Mouse (Mus musculus): ENCODE data around the gene Tmem170b. TPM values are rescaled to one million over a fixed set of nuclear protein-coding genes. Genes with fewer than 3 reads are reported as not detected.

Tmem170b gene
- 10 to 100 TPM; 29.1 to 29.6 TPM for total RNA-seq (2023)

DNA sequence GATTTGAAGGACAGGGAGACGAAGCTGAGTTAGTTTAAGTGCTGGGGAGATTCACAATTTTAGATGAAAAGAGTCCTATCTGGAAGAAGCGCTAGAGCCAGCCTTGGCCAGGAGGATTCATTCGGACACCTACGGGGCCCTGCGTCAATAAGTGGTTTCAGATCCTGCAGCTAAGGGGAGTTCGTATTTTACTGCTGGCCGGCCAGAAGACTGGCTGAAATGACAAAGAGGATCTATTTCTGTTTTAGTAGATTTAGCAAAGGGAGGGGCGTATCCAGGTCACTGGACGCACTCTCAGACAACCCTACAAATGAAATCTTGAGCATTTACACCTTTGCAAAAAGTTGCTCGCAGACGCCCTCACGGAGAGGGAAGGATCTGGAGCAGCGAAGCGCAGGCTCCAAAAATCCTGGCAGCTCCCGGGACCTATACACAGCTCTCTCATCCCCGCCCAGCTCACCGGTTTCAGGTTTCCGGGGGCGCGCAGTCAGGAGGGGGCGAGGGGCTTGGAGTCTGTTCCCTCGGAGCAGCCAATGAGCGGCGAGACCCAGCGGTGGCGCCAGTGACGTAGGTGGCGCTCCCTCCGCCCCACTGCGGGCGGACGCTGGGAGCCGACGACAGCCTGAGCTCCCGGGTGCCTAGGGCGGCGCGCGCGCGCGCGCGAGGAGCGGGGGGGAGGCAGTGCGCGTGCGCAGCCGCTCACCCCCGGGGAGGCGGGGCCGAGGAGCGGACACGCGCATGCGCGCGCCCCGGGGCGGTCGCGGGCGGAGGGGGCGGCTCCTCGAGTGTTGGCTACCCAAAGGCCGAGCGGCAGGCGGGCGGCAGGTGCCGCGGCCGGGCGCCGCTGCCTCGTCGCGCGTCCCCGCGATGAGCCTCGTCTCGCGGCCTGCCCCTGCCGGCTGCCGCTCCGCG is at the start of gene Tmem170b:
Gene Tmem170b (plus strand): TSS at position 809 of the 912 bp plus-strand sequence.

Other genes with a start within 250 kb of the Tmem170b start
- gene Nedd9, start 118.5 kb upstream of the Tmem170b start, total RNA-seq (2023), result 100 to 1,000 TPM; 232 to 253 TPM
- gene Adtrp, start 241.8 kb downstream of the Tmem170b start, total RNA-seq (2023), result 1 to 10 TPM in 1 of 2 experiments, under 1 TPM in 1; 1.00 to 1.5 TPM